Mouse (Mus musculus) embryo, embryonic 11 days (tissue): ENCODE results near the gene H2-T24.

Experiments used
- DNase-seq: peaks from one replicate; pipeline ENCODE4 v3.0.0-alpha.2; 2015

The H2-T24 gene

GRCm38 (mm10) chr17:35980363-35980754 lies 40.0 kb downstream of the H2-T24 start:
- DNase-seq: peak; percentile 64

- DNase-seq: peak; percentile 93
These were observed 40.7 kb downstream of the H2-T24 start, which contains the start of the genes Gnl1 and Prr3 for GRCm38 (mm10) chr17:35979401-35980362. Gene Gnl1, plus strand, starts transcription at chr17:35979851. Gene Prr3, minus strand, starts transcription at chr17:35980236.

- peak; percentile 91 for DNase-seq
These were observed 41.5 kb downstream of the H2-T24 start for GRCm38 (mm10) chr17:35978811-35979400.

- no peak for DNase-seq
These were observed 48.2 kb downstream of the H2-T24 start for GRCm38 (mm10) chr17:35972131-35972530.

GRCm38 (mm10) chr17:35969418-35970389 lies 50.7 kb downstream of the H2-T24 start, which contains the start of gene Abcf1:
Gene Abcf1, minus strand, starts transcription at chr17:35969761.
- DNase-seq: peak; percentile 99

GRCm38 (mm10) chr17:35967621-35968020 lies 52.7 kb downstream of the H2-T24 start:
- no peak for DNase-seq

GRCm38 (mm10) chr17:35963279-35963678 lies 57.1 kb downstream of the H2-T24 start:
- DNase-seq: no peak

- no peak for DNase-seq
These were observed 61.7 kb downstream of the H2-T24 start for GRCm38 (mm10) chr17:35958533-35959223.
